Mouse (Mus musculus): ENCODE results near the gene Srsf3.

Gene Srsf3

DNA sequence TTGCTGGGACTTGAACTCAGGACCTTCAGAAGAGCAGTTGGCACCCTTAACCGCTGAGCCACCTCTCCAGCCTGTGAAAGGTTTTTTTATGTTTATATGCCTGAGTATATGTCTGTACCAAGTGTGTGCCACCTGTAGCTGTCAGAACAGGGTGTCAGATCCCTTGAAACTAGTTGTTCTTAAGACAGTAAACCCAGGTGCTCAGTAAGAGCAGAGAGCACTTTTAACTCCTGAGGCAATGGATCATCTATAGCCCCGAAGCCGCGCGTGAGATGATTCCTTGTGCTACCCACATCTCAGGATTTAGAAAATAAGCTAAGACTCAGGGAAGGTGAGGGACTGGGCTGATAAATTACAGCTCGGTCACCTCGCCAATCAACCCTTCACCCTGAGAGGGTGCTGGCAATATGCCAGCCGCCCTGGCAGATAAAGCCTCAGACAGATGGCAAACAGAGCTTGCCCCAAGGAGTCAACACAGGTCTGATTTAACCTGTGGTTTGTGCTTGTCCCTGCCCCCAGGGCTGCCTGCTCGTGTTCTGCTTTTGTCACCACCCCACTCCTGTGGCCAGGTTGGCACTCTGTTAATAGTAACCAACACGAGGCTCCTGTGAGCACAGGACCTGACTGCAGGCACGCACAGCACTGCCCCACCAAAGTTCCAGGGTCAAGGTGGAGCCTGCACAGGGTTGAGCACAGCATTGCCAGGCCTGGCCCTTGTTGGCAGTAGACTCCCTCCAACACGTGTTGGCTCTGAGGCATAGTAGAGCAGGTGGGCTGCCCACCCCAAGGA is 13.5 kb downstream of the Srsf3 start:
- no peak for DNase-seq (ENCODE audit: low spot score in 2 of 2)

DNA sequence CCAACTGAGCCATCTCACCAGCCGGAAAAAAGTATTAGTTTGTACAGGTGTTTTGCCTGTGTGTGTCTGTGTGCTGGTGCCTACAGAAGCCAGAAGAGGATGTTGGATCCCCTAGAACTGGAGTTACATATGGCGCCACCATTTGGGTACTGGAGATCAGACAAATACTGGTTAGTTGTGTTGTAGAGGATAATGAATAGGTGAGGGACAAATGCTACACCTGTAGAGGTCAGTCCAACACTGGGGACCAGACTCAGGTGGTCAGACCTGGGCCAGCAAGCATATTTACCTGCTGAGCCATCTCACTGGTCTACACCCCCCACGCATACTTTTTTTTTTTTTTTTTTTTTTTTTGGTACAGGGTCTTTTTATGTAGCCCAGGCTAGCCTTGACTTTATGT is 14.4 kb downstream of the Srsf3 start:
- DNase-seq (ENCODE audit: low spot score in 2 of 2): no peak

DNA sequence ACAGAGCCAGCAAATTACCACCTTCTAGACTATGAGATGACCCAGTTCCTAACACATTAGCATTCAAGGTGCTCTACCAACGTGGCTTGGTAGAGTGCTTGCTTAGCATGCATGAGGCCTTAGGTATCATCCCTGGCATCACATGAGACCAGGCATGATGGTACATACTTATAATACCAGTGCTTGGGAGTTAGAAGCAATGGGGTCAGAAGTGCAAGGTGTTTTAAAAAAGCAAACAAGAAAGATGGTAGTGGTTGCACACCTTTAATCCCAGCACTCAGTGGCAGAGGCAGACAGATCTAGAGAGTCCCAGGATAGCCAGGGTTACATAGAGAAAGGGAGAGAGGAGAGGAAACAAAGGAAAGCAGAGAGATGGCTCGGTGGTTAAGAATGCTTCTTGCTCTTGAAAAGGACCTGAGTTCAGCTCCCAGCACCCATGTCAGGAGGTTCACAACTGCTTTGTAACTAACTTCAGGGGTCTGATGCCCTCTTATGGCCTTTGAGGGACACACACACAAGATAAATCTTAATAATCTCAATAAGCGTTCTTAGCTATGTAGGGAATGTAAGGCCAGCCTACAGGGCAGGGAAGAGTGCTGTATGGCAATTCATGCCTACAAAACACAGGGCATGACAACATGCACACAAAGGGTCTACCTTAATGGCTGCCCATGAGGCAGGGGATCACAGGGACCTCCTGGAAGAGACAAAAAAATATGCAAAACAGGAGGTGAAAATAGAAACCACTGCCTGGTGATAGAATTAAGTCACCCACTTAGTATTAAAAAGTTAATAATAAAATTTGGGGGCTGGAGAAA is 15.5 kb downstream of the Srsf3 start:
- DNase-seq (ENCODE audit: low spot score in 2 of 2): no peak

DNA sequence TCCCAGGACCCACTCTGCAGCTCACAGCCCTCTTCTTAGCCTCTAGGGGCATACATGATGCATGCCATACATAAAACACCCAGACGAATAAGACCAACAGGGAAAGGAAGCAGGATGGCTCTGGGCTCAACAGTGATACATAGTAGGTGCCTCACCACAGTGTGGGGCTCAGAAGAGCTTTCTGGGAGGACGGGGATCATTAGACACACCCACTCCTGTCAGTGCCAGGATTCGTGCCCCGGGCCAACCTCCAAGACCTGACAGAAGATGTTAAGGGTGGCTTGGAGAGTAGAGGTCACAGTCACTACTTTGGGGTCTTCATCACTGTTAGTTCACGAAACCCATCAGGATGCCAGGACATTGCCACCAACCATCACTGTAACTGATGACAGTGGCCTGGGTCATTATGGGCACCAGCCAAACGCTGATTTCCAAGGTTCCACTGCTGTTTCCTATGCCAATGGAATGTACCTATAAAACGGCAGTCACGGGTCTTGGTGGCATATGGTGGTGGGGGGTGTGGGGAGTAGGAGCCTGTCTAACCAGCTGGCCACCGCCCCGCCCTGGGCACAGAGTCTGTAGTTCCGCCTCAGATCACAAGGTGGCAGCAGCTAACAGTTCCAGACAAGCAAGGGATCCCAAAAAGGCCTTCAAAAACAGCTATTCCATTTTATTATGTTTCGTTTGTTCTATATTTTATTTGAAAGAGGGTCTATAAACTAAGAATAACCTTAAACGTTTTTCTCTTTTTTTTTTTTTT is 16.5 kb downstream of the Srsf3 start:
- peak; percentile 91 to 94 for DNase-seq (ENCODE audit: low spot score in 2 of 2)

DNA sequence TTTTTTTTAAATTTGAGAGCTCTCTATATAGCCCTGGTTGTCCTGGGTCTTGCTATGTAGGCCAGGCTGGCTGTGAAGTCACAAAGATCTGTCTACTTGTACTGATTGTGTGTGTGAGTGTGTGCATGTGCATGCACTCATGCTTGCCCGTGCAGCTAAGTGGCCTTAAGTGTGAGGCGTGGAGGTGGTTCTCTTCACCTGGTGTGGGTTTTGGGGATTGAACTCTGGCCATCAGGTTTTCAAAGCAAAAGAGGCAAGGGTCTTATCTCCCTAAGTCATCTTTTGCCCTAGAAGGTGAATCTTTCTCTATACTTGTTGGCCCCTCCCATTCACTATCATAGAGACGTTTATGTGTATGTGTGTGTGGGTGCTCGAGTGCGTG is 17.1 kb downstream of the Srsf3 start:
- no peak for DNase-seq (ENCODE audit: low spot score in 2 of 2)

DNA sequence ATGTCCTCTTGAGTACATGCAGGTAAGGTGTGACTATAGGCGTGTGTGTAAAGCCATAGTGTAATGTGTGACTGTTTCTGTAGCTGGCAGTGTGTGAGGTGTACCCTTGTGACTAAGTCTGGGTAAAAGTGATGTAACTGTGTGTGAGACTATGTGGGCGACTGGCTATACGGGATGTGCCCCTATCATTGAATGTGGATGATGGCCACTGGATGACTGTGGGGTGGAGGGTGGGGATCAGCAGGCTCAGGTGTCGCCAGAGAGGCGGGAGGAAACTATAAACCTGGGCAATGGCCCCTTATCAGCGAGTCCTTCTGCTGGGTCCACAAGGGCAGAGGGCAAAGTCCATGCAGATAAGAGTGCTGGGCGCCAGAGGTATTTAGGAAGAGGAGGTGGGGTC is 17.5 kb downstream of the Srsf3 start:
- no peak for DNase-seq (ENCODE audit: low spot score in 2 of 2)

DNA sequence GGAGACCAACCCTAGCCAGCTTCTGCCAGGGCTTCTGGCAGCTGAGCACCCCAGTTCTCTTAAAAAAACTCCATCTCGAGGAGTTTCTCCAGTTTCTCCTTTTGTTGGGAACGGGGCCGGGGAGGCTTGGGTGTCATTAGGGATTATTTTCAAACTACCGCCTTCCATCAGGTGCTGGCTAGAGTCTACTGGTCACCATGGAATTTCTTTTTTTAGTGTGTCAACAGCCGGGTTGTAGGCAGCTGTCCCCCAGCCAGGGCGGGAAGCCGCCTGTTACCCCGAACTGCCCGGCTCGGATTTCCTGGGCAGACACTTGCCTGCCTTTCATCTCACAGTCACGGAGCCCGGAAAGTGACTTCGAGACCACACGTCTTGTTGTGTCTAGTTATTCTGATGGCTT is 18.4 kb downstream of the Srsf3 start:
- no peak for DNase-seq (ENCODE audit: low spot score in 2 of 2)

DNA sequence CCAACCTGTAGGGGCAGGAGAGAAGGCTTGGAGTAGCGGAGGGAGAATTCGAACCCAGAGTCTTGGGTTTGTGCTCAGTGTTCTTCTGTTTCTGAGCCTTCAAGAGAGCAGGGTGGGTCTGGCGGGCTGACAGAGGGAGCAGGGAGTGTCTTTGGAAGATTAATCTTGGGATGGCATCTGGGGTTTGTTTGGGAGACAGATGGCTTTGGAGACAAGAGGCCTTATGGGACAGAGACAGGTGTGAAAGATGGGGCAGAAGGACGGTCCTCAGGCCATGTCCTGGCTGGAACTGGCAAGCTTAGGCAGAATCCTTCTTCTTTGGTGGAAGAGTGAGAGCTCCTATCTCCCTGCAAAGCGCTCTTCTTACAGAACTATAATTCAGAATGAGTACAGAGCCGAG is 20.6 kb downstream of the Srsf3 start:
- DNase-seq (ENCODE audit: low spot score in 2 of 2): no peak

DNA sequence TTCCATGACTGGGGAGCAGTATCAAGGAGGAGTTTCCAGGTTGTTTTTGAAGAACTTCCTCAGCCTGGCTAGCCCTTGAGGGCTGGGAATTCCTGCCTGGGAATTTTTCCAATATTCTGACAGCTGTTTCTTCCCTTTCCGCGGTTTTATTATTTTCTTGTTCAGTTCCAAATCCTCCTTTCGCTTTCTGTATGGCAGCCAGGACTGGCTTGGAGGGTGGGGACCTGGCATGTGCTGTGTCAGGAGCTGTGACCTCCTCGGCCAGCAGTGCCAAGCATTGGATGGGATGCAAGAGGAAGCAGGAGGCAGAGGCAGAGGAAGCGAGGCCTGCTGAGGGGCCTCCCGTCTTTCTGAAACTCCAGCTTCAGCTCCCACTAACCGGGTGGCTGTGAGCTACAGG is 21.4 kb downstream of the Srsf3 start:
- no peak for DNase-seq (ENCODE audit: low spot score in 2 of 2)

DNA sequence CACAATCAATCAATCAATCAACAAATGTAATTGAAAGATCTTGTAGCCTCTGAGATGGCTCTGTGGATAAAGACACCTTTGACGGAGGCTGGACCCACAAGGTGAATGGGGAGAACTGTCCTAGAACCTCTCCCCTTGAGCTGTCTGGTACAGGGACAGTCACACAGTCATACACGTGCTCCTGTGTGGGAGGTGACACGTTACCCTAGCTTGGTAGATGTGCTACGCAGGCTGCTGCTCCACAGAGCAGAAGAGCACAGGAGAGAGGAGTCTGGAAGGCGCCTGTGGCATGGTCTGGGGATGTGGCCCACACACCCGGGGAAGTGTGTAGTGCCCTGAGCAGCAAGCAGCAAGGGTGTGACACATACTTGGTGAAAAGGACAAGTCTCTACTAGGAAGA is 22.0 kb downstream of the Srsf3 start:
- no peak for DNase-seq (ENCODE audit: low spot score in 2 of 2)

DNA sequence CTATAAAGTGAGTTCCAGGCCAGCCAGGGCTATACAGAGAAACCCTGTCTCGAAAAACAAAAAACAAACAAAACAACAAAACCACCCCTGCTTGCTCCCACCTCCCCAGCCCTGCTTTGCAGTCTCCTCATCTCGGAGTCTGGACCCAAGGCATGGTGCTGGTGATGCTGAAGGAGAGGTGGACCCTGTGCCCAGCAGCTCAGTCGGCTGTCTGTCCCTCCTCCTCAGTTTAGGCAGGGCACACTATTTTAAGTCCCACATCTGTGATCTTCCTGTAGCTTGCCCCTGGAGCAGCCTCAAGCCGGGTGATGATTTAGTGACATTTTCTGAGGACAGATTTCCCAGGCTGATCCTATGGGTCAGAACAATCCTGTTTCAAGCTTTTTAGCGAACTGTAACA is 23.2 kb downstream of the Srsf3 start:
- no peak for DNase-seq (ENCODE audit: low spot score in 2 of 2)

DNA sequence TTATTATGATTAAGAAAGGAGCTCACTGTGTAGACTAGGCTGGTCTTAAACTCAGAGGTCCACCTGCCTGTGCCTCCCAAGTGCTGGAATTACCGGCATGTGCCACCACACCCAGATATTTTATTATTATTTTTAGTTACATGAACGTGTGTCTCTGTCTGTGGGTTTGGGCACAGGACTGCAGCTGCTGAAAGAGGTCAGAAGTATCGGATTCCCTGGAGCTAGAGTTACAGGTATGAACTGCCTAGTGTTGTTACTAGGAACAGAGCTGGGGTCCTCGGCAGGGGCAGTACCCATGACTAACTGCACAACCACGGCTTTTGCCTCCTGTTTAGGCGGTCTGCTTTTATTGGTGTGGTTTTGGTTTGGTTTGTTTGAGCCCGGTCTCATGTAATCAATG is 23.8 kb downstream of the Srsf3 start:
- no peak for DNase-seq (ENCODE audit: low spot score in 2 of 2)

DNA sequence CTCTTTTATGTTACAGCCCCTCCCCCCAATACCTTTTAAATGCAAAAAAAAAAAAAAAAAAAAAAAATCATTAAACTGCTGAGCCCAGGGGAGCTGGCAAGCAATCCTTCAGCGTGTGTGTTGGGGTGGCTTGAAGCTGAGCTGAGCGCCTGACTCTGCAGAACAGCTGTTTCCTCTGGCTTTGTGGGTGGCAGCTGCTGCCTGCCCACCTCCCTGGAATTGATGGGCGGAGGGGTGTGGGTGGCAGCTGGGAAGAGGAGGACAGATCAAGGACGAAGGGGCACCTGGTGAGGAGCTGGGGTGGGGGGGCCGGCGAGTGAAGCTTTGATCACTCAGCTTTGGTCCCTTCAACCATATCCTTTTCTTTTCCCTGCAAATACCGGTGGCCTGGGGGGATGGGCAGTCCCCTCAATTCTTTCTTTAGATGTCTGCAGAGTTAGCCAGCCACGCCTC is 24.3 kb downstream of the Srsf3 start:
- no peak for DNase-seq (ENCODE audit: low spot score in 2 of 2)

DNA sequence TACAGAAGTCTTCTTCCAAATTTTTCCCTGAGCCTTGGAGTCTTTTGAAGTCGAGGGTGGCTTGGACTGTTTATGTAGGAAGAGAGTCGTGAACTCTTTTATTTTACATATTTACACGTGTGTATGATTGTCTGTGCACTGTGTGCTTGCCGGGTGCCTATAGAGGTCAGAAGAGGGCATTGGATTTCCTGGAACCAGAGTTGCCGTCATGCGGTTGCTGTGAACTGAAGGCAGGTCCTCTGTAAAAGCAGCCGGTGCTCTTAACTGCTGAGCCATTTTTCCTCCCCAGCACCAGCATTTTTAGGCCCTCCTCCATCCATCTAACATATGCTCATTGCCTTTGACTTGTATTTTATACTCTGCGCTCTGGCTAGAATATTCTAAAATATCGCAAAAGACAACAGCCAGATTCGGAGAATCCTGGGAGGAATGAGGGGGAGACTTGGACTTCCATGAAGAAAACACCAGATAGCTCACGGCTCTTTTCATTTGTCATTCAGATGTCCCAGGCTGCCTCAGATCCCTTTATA is 25.0 kb downstream of the Srsf3 start:
- DNase-seq (ENCODE audit: low spot score in 2 of 2): no peak

DNA sequence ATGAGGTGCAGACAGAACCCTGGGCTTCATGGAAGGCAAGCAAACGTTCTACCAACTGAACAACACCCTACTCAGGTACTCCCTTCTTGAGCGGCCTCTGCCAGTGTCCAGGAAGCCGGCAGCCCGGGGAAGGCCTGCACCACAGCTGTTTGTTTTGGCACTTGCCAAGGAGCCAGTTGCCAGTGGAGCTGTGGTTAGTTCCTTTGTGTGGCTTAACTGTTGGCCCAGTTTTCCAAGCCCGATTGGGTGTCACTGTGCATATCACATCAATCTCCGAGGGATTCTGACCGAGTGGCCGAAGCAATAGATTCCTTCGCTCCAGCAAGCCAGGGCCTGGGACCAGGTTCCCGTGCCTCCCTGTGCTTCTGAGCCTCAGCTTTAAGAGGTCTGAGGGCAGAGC is 25.5 kb downstream of the Srsf3 start:
- DNase-seq (ENCODE audit: low spot score in 2 of 2): no peak

DNA sequence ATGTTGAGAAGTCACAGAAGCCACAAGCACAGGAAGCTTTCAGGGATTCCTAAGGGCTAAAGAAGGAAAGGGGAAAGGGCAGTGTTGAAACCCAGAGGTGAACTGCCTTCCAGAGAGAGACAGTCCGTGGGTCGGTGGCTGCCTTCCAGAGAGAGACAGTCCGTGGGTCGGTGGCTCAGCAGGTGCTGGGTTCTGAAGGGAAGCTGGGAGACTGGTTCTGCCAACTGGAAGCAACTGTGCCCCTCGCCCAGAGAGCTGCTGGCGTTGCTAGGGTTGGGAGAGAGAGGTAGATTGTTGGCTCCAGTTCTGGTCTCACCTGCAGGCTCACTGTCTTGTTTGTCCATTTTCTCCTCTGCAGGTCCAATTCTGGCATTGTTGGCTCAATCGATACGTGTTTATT is 26.1 kb downstream of the Srsf3 start:
- DNase-seq (ENCODE audit: low spot score in 2 of 2): no peak

DNA sequence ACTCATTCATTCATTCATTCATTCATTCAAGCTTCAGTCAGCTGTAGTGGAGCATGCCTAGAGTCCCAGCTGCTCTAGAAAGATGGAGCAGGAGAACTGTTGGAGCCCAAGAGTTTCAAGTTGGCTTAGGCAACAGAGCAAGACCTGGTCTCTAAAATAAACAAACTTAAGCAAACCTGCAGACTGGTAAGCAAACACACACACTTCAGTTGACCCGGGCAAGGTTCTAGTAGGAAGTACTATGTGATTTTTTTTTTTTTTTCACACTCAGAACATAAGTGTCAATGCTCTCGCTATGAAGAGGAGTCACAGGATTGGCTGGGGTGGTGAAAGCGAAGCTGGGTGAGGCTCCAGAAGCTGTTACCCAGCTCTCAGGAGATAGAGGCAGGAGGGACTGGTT is 27.2 kb downstream of the Srsf3 start:
- no peak for DNase-seq (ENCODE audit: low spot score in 2 of 2)

DNA sequence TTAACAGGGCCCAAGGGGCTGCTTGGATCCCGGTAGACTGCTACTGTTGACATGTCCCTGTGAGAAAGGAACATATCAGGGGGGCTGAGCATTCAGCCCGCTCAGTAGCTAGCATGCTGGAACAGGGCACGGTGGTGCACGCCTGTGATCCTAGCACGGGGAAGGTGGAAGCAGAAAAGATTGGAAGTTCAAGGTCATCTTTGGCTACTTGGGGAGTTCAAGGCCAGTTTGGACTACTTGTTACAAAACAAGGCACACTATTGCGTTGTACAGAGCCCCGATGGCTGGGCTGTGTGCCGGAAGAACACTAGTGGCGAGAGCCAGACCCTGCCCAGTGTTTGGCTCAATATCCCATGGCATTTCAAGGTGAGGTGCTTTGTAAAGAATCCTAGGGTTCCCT is 28.5 kb downstream of the Srsf3 start:
- DNase-seq (ENCODE audit: low spot score in 2 of 2): no peak

DNA sequence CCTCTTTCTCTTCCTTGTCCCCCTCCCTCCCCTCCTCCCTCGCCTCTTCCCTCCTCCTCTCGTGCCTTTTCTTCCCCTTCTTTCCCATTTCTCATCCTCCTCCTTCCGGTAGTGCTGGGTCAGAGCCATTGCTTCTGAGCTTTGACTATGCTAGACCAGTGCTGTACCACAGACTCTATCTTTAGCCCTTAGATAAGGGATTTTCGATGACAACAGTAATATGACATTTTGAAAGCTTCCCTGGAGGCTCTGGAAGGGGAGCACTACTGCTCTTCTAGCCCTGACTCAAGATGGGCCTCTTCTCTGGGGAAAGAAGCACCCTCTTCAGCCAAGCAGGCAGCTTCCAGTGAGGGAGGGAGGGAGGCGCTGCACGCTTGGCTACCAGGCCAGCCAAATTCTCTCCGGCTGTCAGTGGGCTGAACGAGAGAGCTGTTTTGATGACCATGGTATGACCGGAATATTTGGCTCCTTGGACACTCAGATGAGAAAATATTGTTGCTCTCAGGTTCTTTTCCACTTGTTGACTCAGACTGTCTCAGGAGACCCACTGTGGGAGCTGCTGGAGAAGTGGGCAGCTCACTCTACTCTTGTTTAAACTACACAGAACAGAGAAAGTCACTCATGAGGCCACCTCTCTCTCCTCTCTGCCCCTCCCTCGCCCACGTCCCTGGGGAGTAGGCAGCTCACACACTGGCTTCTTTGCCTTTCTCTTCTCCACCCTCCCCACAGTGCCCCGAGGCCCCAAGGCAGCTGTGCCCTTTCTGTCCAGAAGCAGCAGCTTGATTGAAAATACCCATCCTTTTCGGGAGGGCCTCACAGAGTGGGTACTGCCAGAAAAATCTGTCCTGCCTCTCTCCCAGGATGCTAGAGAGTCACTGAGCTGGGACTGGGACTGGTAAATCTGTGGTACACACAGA is 29.9 kb downstream of the Srsf3 start:
- DNase-seq (ENCODE audit: low spot score in 2 of 2): no peak

DNA sequence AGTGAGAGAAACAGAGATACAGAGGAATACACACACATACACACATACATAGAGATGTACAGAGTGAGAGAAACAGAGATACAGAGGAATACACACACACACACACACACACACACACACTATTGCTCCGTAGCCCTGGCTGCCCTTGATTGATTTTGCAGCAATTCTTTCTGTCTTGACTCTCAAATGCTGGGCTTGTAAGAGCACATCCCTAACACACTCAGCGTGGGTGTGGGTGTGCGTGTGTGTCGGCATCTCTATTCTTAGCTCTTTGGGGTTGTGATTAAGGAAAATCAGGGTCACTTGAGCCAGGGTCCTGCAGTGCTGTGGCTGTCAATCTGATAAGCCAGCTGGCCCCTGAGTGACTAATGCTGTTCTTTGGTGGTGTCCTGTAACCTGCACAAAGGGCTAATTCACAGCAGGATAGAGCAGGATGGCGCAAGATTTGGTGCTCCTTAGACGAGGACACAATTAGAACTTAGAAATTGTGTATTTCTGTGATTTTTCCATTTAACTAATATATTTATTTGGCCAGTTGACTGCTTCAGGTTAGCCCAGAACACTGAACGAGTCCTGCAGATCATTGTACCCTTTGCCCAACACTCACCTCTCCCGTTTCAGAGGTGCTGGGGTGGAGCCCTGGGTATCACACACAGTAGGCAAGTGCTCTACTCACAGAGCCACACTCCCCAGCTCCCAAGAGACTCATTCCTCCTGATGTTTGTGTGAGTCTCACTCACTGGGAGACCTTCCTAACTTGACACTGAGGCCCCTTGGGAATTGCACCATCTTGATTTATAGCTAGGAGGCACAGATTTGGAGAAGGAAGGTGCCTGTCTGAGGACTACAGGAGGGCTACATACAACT is 30.9 kb downstream of the Srsf3 start:
- DNase-seq (ENCODE audit: low spot score in 2 of 2): no peak
